Mouse (Mus musculus) frontal cortex, postnatal 10 days (tissue): ENCODE data around the gene Sox9.

ENCODE experiments used
- DNase-seq, 2 experiments: peaks; one replicate each; pipeline ENCODE4 v3.0.0; 2022; ENCODE audit warnings: low spot score in 2 of 2, mixed read lengths in 1 of 2

Gene Sox9

GRCm38 (mm10) chr11:112798831-112799382 is 16.9 kb downstream of the Sox9 start:
- DNase-seq: no peak

- no peak for DNase-seq
These were observed 19.3 kb downstream of the Sox9 start for GRCm38 (mm10) chr11:112801189-112801818.

GRCm38 (mm10) chr11:112807838-112808506 is 25.9 kb downstream of the Sox9 start:
- DNase-seq: no peak

- DNase-seq: peak; percentile 28 to 32
These were observed 28.6 kb downstream of the Sox9 start for GRCm38 (mm10) chr11:112810447-112811151.

GRCm38 (mm10) chr11:112811152-112811871 is 29.3 kb downstream of the Sox9 start:
- peak; percentile 42 to 65 for DNase-seq

- no peak for DNase-seq
These were observed 36.0 kb downstream of the Sox9 start for GRCm38 (mm10) chr11:112817829-112818650.

- no peak for DNase-seq
These were observed 36.7 kb downstream of the Sox9 start for GRCm38 (mm10) chr11:112818651-112819270.

GRCm38 (mm10) chr11:112821536-112821935 is 39.5 kb downstream of the Sox9 start:
- no peak for DNase-seq

GRCm38 (mm10) chr11:112824146-112824545 is 42.1 kb downstream of the Sox9 start:
- DNase-seq: no peak

- DNase-seq: no peak
These were observed 44.4 kb downstream of the Sox9 start for GRCm38 (mm10) chr11:112826193-112827043.

GRCm38 (mm10) chr11:112827044-112827347 is 45.0 kb downstream of the Sox9 start:
- DNase-seq: no peak

- DNase-seq: no peak
These were observed 46.7 kb downstream of the Sox9 start for GRCm38 (mm10) chr11:112828553-112829287.

- DNase-seq: no peak
These were observed 52.4 kb downstream of the Sox9 start for GRCm38 (mm10) chr11:112834245-112835005.

- no peak for DNase-seq
These were observed 53.6 kb downstream of the Sox9 start for GRCm38 (mm10) chr11:112835468-112836092.
